Mouse (Mus musculus) liver, postnatal 0 days (tissue): ENCODE results near the gene Smad1.

Experiments used
- CTCF ChIP-seq: sonication (generic); IDR thresholded peaks from 2 replicates; pipeline ENCODE4 v1.5.1; 2016; ENCODE audit warnings: antibody characterized with exemption, low read depth
- EP300 ChIP-seq: IDR thresholded peaks from 2 replicates; pipeline ENCODE4 v1.6.1; 2016; ENCODE audit warnings: antibody characterized with exemption, low read depth, mild to moderate bottlenecking

GRCm38 (mm10) chr8:79391454-79391853 lies 7.9 kb downstream of the Smad1 start:
- TF ChIP-seq CTCF (no peak), EP300 (no peak)
